Mouse (Mus musculus) hindbrain, embryonic 10.5 days (tissue): ENCODE measurements around the gene Tmprss11d. TPM values are rescaled to one million over a fixed set of nuclear protein-coding genes. Genes with fewer than 3 reads are reported as not detected.

Experiments
- polyA plus RNA-seq: library from polyadenylated mRNA; unstranded; fragments of >200 nt; fragmentation: Nextera tagmentation; extraction: Ambion mirVana; gene quantifications from 2 replicates; pipeline ENCODE4 v1.2.1, GENCODE M21; 2016

Tmprss11d gene
- polyA plus RNA-seq, 1 experiment from 2014 or later = not detected

Other genes starting within 250 kb of the Tmprss11d start
- 14.4 and 16.9 TPM in 2 replicates for gene Uba6, start 200.6 kb downstream of the Tmprss11d start, polyA plus RNA-seq
- gene Gnrhr, start 175.5 kb downstream of the Tmprss11d start, polyA plus RNA-seq = not detected in 2 replicates
- not detected in 2 replicates for gene Tmprss11c, start 84.1 kb downstream of the Tmprss11d start, polyA plus RNA-seq
- gene Tmprss11a, start 95.6 kb upstream of the Tmprss11d start, polyA plus RNA-seq = not detected in 2 replicates
- gene Tmprss11g, start 145.2 kb upstream of the Tmprss11d start, polyA plus RNA-seq = not detected in 2 replicates